Mouse (Mus musculus): ENCODE measurements at regions not wholly inside any gene's neighbourhood (a gene's known extent, or its start where the extent isn't known, plus 50 kb on each side); places are given as distances from the start of the nearest gene placed in this dataset.
"Not testable (repeated sequence)": the region's sequence is repeated elsewhere in the genome, so short reads cannot be mapped to it uniquely, and the experiment has no call there.

DNA sequence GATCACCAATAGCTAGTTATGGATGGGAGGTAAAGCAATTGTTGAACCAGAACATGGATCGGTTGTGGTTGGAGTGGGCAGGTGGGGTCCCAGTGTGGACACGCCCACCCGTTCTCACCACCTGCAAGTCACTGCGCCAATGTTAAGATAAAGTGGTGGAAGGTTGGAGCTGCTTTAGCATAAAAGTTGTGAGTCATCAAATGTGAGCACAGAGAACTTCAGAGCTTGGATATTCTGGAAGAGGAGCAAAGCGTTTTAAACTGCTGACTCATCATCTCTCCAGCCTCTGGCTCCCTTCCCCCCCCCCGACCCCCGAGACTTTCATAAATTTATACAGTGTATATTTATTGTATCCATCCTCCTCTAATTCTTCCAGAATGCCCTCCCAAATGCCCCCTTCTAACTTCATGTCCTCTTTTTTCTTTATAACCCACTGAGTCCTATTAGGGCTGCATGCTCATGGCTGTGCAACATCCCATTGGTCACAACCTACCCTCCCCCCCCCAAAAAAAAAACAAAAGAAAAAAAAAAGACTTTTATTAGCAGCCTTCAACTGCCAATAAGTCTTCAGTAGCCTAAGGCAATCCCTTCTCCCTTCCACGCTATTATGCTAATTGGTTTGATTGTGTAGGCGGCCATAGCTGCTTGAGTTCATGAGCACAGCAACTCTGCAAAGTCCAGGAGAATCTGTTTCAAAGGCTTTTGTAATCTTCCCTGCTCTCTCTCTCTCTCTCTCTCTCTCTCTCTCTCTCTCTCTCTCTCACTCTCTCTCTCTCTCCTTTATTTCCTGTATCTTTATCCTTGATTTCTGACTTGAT, 112.8 kb upstream of the Ppp6c start:
- H3K27ac ChIP-seq (replicated peaks; ENCODE audit: low read depth, low read length), result no peak overlapping the region

DNA sequence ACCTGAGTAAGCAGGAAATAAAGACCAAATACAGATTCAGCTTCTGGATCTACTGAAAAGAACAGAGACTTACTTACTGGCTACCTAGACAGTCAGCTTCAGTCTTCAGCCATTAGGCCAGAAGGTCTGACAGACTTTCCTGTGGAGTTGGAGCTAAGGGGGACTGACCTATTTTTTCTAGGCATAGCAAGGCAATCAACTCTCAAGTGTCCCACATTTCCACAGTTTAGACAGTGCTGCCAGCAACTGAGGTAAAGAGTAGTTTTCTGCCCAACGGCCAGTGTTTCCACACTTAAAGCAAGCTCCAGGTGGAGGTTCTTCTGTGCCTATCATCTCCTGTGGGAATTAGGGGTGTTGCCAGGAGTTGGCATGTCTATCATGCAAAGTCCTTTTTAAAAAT, 111.3 kb upstream of the Ppp6c start:
- DNase-seq (ENCODE audit: low spot score), result no peak
- WGBS, result 79% methylated on average over 1 of the region's 1 CpGs
- Histone ChIP-seq H3K4me2 (ENCODE audit: low read depth, severe bottlenecking) (no peak overlapping the region), H3K4me1 (ENCODE audit: control insufficient read depth, insufficient read depth, low read length) (no peaks in the 10 kb centered on the region), H3K9ac (ENCODE audit: low read length) (no peak overlapping the region), H3K36me3 (ENCODE audit: control insufficient read depth, insufficient read depth, low read length) (no peaks in the 10 kb centered on the region), H3K27ac (replicated peaks; ENCODE audit: low read depth, low read length) (no peak overlapping the region), H3K27me3 (ENCODE audit: control insufficient read depth, insufficient read depth, low read length) (no peaks in the 10 kb centered on the region), H3K9me3 (ENCODE audit: control insufficient read depth, low read length) (no peaks in the 10 kb centered on the region), H3K4me3 (ENCODE audit: low read depth, low read length) (no peak overlapping the region)
- ATAC-seq (ENCODE audit: insufficient number of reproducible peaks, low FRiP score, low TSS enrichment, low read depth), result no peak

More for the DNA sequence above, 112.8 kb upstream of the Ppp6c start:
- no peaks in the 10 kb centered on the region for H3K4me1 ChIP-seq (ENCODE audit: control insufficient read depth, insufficient read depth, low read length)
- ATAC-seq (ENCODE audit: insufficient number of reproducible peaks, low FRiP score, low TSS enrichment, low read depth) (peak; percentile 47; the same call in 1 of the 2 replicates), DNase-seq (ENCODE audit: low spot score) (no peak)
- H3K4me3 ChIP-seq (ENCODE audit: low read depth, low read length), result no peak overlapping the region
- no peaks in the 10 kb centered on the region for H3K9me3 ChIP-seq (ENCODE audit: control insufficient read depth, low read length)
- no peaks in the 10 kb centered on the region for H3K27me3 ChIP-seq (ENCODE audit: control insufficient read depth, insufficient read depth, low read length)
- no peak overlapping the region for H3K9ac ChIP-seq (ENCODE audit: low read length)
- H3K36me3 ChIP-seq (ENCODE audit: control insufficient read depth, insufficient read depth, low read length), result no peaks in the 10 kb centered on the region
- no peak overlapping the region for H3K4me2 ChIP-seq (ENCODE audit: low read depth, severe bottlenecking)
- WGBS, result 74% methylated on average over 9 of the region's 9 CpGs

DNA sequence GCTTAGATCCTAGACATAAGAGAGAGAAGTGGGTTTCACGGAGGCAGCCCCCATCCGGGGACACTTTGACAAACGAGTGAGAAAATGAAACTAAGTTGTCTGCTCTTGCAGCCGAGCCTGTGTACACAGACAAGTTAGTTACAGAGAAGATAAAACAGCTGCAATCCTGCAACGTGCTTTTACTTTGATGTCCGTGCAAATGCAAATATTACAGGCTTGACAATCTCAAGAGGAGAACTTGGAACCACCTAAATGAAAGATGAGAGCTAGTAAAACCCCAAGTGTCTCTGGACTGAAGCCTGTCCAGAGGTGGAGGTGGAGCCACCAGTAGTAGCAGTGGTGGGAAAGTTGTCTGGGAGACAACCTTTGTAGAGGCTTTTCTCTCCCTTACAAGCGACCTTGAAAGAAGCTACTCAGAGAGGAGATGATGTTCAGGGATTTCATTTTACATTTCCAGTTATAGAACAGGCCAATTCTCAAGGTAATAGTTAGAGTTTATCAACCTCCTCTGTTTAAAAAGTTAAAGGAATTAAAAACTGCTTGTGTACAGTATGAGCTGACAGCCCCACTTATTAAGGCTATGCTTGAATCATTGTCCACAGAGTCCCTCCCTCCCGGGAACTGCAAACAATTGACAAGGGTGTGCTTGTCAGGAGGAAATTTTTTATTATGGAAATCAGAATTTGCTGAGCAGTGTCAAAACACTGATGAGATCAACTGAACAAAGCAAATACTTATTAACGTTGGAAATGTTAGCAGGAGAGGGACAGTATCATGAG, 99.7 kb upstream of the Ppp6c start:
- no peak overlapping the region for H3K4me2 ChIP-seq (ENCODE audit: low read depth, severe bottlenecking)
- WGBS, result 60% methylated on average over 9 of the region's 9 CpGs

DNA sequence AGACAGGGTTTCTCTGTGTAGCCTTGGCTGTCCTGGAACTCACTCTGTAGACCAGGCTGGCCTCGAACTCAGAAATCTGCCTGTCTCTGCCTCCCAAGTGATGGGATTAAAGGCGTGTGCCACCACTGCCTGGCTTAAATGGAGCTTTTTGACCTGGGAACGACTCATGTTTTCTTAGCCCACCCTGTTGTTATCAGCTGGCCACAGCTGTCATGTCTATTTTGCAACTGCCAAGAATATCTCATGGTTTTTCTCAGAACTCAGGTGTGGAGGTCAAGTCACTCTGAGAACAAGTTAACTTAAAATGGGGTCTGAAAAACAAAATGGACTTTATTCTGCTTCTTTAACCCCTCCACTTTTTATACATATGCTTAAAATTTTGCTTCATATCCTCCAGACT, 98.9 kb upstream of the Ppp6c start:
- not testable (repeated sequence) for H3K9ac ChIP-seq (ENCODE audit: low read length); H3K9me3 ChIP-seq (ENCODE audit: control insufficient read depth, low read length); H3K27me3 ChIP-seq (ENCODE audit: control insufficient read depth, insufficient read depth, low read length); H3K36me3 ChIP-seq (ENCODE audit: control insufficient read depth, insufficient read depth, low read length); H3K4me2 ChIP-seq (ENCODE audit: low read depth, severe bottlenecking); ATAC-seq (ENCODE audit: insufficient number of reproducible peaks, low FRiP score, low TSS enrichment, low read depth); DNase-seq (ENCODE audit: low spot score); H3K27ac ChIP-seq (replicated peaks; ENCODE audit: low read depth, low read length); H3K4me3 ChIP-seq (ENCODE audit: low read depth, low read length); H3K4me1 ChIP-seq (ENCODE audit: control insufficient read depth, insufficient read depth, low read length)
- WGBS, result 71% methylated on average over 3 of the region's 3 CpGs

More for the DNA sequence above, 99.7 kb upstream of the Ppp6c start:
- H3K4me1 ChIP-seq (ENCODE audit: control insufficient read depth, insufficient read depth, low read length), result no peaks in the 10 kb centered on the region
- no peaks in the 10 kb centered on the region for H3K27me3 ChIP-seq (ENCODE audit: control insufficient read depth, insufficient read depth, low read length)
- DNase-seq (ENCODE audit: low spot score) (no peak), ATAC-seq (ENCODE audit: insufficient number of reproducible peaks, low FRiP score, low TSS enrichment, low read depth) (no peak)
- no peak overlapping the region for H3K9ac ChIP-seq (ENCODE audit: low read length)
- no peaks in the 10 kb centered on the region for H3K36me3 ChIP-seq (ENCODE audit: control insufficient read depth, insufficient read depth, low read length)
- no peak overlapping the region for H3K4me3 ChIP-seq (ENCODE audit: low read depth, low read length)
- no peaks in the 10 kb centered on the region for H3K9me3 ChIP-seq (ENCODE audit: control insufficient read depth, low read length)
- H3K27ac ChIP-seq (replicated peaks; ENCODE audit: low read depth, low read length), result no peak overlapping the region

DNA sequence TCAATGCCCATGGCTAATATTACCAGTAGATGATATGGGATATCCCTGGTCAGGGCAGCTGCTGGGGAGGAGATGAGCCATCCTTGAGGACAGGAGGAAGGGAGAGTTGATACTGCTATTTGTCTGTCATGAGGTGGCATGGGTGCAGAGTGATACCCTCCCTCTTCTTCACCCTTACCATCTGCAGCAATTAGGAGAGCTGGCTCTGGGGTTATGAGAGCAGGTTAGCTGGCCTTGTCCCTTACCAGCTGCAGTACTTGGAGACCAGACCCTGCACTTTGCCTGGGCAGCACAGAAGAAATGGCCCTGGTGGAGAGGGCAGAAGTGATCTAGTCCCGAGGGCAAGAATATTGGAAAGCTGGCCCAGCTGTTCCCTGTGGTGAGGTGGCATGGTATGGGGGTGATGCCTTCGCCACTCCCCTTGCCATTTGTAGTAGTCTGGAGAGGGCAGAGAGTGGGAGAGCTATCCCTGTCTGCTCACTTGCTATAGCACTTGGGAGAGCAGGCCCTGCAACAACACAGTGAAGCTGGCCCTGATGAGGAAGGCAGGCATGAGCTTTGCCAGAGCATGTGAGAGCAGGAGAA, 73.6 kb upstream of the Ppp6c start:
- Histone ChIP-seq H3K4me3 (ENCODE audit: low read depth, low read length) (no peak overlapping the region), H3K9ac (ENCODE audit: low read length) (no peak overlapping the region), H3K9me3 (ENCODE audit: control insufficient read depth, low read length) (no peaks in the 10 kb centered on the region), H3K4me1 (ENCODE audit: control insufficient read depth, insufficient read depth, low read length) (no peaks in the 10 kb centered on the region), H3K4me2 (ENCODE audit: low read depth, severe bottlenecking) (no peak overlapping the region), H3K36me3 (ENCODE audit: control insufficient read depth, insufficient read depth, low read length) (no peaks in the 10 kb centered on the region), H3K27ac (replicated peaks; ENCODE audit: low read depth, low read length) (no peak overlapping the region), H3K27me3 (ENCODE audit: control insufficient read depth, insufficient read depth, low read length) (no peaks in the 10 kb centered on the region)
- WGBS, result 81% methylated on average over 2 of the region's 2 CpGs
- DNase-seq (ENCODE audit: low spot score) (no peak), ATAC-seq (ENCODE audit: insufficient number of reproducible peaks, low FRiP score, low TSS enrichment, low read depth) (no peak)

DNA sequence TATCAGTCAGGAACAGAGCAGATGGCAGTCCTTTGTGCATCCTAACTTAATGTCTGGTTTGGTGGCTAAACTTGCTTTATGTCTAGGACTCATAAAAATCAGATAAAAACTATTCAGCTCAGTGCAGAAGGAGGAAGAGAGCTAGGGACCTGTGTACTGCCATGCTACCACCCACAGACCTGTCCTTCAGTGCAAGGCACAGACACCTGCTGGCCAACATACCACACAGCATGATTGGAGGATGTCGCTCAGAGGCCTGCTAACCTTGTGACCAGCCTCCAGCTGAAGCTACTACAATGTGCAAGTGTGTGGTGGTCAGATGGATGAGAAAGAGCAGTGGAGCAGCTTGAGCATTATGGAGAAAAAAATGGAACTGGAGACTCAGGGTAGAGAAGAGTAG, 73.0 kb upstream of the Ppp6c start:
- Histone ChIP-seq H3K9me3 (ENCODE audit: control insufficient read depth, low read length) (no peaks in the 10 kb centered on the region), H3K27me3 (ENCODE audit: control insufficient read depth, insufficient read depth, low read length) (no peaks in the 10 kb centered on the region), H3K4me2 (ENCODE audit: low read depth, severe bottlenecking) (no peak overlapping the region), H3K4me1 (ENCODE audit: control insufficient read depth, insufficient read depth, low read length) (no peaks in the 10 kb centered on the region), H3K36me3 (ENCODE audit: control insufficient read depth, insufficient read depth, low read length) (no peaks in the 10 kb centered on the region), H3K4me3 (ENCODE audit: low read depth, low read length) (no peak overlapping the region), H3K27ac (replicated peaks; ENCODE audit: low read depth, low read length) (no peak overlapping the region), H3K9ac (ENCODE audit: low read length) (no peak overlapping the region)
- ATAC-seq (ENCODE audit: insufficient number of reproducible peaks, low FRiP score, low TSS enrichment, low read depth) (no peak), DNase-seq (ENCODE audit: low spot score) (no peak)
- WGBS, result 79% methylated on average over 1 of the region's 1 CpGs

DNA sequence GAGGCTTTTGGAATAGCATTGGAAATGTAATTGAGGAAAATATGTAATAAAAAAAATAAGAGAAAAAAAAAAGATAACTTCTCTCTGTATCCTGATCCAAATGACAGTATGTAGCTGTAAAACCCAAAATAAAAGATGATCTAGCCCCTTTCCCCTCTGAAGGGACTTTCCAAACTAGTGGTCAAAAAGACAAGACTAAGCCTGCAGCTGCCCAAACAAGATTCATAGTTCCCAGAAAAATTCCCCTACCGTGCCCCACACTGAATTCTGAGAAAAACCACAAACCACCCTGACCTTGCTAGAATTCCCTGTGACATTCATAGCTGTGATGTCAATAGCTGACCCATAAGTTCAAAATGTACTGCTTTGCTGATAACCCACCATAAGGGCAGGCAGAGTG, 69.2 kb upstream of the Ppp6c start:
- 86% methylated on average over 1 of the region's 1 CpGs for WGBS
- no peaks in the 10 kb centered on the region for H3K27me3 ChIP-seq (ENCODE audit: control insufficient read depth, insufficient read depth, low read length)
- no peak for ATAC-seq (ENCODE audit: insufficient number of reproducible peaks, low FRiP score, low TSS enrichment, low read depth)

DNA sequence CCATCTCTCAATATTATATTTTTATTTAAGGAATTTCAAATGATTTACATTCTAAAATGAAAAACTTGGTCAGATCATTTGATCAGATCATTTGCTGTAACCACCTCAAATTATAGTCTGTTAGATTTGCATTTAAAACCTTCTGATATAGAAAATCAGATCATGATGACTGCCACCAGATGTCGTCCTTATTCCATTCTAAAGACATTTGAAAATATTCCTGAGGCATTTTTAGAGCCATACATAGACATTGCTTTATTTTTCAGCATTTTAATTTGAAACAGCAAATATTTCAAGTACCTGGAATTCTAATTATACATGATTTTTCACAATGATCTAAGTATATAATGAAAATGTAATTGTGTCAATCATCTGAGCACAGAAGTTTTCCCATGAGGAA, 52.0 kb upstream of the Ppp6c start:
- Histone ChIP-seq H3K27ac (replicated peaks; ENCODE audit: low read depth, low read length) (no peak overlapping the region), H3K9ac (ENCODE audit: low read length) (no peak overlapping the region), H3K4me2 (ENCODE audit: low read depth, severe bottlenecking) (no peak overlapping the region), H3K36me3 (ENCODE audit: control insufficient read depth, insufficient read depth, low read length) (no peaks in the 10 kb centered on the region), H3K4me3 (ENCODE audit: low read depth, low read length) (no peak overlapping the region), H3K4me1 (ENCODE audit: control insufficient read depth, insufficient read depth, low read length) (no peaks in the 10 kb centered on the region), H3K9me3 (ENCODE audit: control insufficient read depth, low read length) (no peaks in the 10 kb centered on the region), H3K27me3 (ENCODE audit: control insufficient read depth, insufficient read depth, low read length) (no peaks in the 10 kb centered on the region)
- no peak for ATAC-seq (ENCODE audit: insufficient number of reproducible peaks, low FRiP score, low TSS enrichment, low read depth)
- no peak for DNase-seq (ENCODE audit: low spot score)
- WGBS, result 49% methylated on average over 1 of the region's 1 CpGs

More for the DNA sequence above, 69.2 kb upstream of the Ppp6c start:
- Histone ChIP-seq H3K4me1 (ENCODE audit: control insufficient read depth, insufficient read depth, low read length) (no peaks in the 10 kb centered on the region), H3K9me3 (ENCODE audit: control insufficient read depth, low read length) (no peaks in the 10 kb centered on the region), H3K4me2 (ENCODE audit: low read depth, severe bottlenecking) (no peak overlapping the region), H3K27ac (replicated peaks; ENCODE audit: low read depth, low read length) (no peak overlapping the region), H3K9ac (ENCODE audit: low read length) (no peak overlapping the region), H3K4me3 (ENCODE audit: low read depth, low read length) (no peak overlapping the region), H3K36me3 (ENCODE audit: control insufficient read depth, insufficient read depth, low read length) (no peaks in the 10 kb centered on the region)
- DNase-seq (ENCODE audit: low spot score), result no peak

Data from limb, embryonic 11.5 days (tissue).